Mouse (Mus musculus): Measurements from ENCODE around the gene C1qtnf1. TPM values are rescaled to one million over a fixed set of nuclear protein-coding genes. Genes with fewer than 3 reads are reported as not detected.

The C1qtnf1 gene
- polyA plus RNA-seq, 1 experiment from 2014 or later: 3.4 TPM

- H3K4me2 ChIP-seq: peak overlapping the region; percentile 19; the same call in 1 of the 2 replicates
- no peaks in the 10 kb centered on the region for H3K27me3 ChIP-seq
- no peak overlapping the region for H3K4me3 ChIP-seq (replicated peaks)
- H3K27ac ChIP-seq: no peak overlapping the region
- WGBS: 16% methylated on average over 8 of the region's 8 CpGs
- peaks cover 11% of the 10 kb centered on the region for H3K4me1 ChIP-seq (replicated peaks)
- no peaks in the 10 kb centered on the region for H3K36me3 ChIP-seq
- no peaks in the 10 kb centered on the region for H3K9me3 ChIP-seq
- ATAC-seq (ENCODE audit: insufficient number of reproducible peaks, insufficient read depth, low FRiP score, low TSS enrichment, low read depth): no peak
- 0 out of 2 replicates have a peak overlapping the region, but pooled peaks have one; percentile 23 for H3K9ac ChIP-seq (replicated peaks)
Observed at GRCm38 (mm10) chr11:118459051-118459450, 31.0 kb downstream of the C1qtnf1 start.

DNA sequence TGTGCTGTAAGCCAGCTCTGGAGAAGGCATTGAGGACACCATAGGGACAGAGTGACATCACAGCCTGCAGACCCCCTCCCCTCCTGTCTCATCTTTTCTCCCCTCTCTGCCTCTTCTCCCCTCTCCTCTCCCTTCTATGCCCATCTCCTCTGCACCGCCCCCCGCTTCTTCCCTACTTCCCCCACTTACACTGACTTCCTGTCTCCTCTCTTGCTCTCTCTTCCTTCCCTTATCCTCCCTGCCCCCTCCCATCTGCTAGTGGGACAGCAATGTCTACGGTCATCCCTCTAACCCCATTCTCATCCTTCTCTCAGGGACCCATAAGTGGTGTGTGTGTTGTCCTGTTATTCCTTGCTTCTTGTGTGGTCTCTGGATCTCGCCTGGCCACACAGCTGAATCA, 31.5 kb downstream of the C1qtnf1 start:
- Histone ChIP-seq H3K4me3 (replicated peaks) (no peak overlapping the region), H3K9ac (replicated peaks) (0 out of 2 replicates have a peak overlapping the region, but pooled peaks have one; percentile 23), H3K27me3 (no peaks in the 10 kb centered on the region), H3K27ac (no peak overlapping the region), H3K4me1 (replicated peaks) (peaks cover 11% of the 10 kb centered on the region), H3K4me2 (peak overlapping the region; percentile 19; the same call in 1 of the 2 replicates), H3K36me3 (no peaks in the 10 kb centered on the region), H3K9me3 (no peaks in the 10 kb centered on the region)
- 80% methylated on average over 4 of the region's 4 CpGs for WGBS
- no peak for ATAC-seq (ENCODE audit: insufficient number of reproducible peaks, insufficient read depth, low FRiP score, low TSS enrichment, low read depth)

GRCm38 (mm10) chr11:118460280-118460679, 32.3 kb downstream of the C1qtnf1 start:
- Histone ChIP-seq H3K27me3 (no peaks in the 10 kb centered on the region), H3K4me3 (replicated peaks) (no peak overlapping the region), H3K9ac (replicated peaks) (no peak overlapping the region), H3K36me3 (no peaks in the 10 kb centered on the region), H3K4me1 (replicated peaks) (peaks cover 11% of the 10 kb centered on the region), H3K9me3 (no peaks in the 10 kb centered on the region), H3K4me2 (no peak overlapping the region), H3K27ac (no peak overlapping the region)
- 68% methylated on average over 6 of the region's 6 CpGs for WGBS
- ATAC-seq (ENCODE audit: insufficient number of reproducible peaks, insufficient read depth, low FRiP score, low TSS enrichment, low read depth): no peak

GRCm38 (mm10) chr11:118467441-118468035, 39.5 kb downstream of the C1qtnf1 start:
- Histone ChIP-seq H3K4me2 (no peak overlapping the region), H3K4me1 (replicated peaks) (peaks cover 14% of the 10 kb centered on the region), H3K9me3 (no peaks in the 10 kb centered on the region), H3K9ac (replicated peaks) (no peak overlapping the region), H3K4me3 (replicated peaks) (no peak overlapping the region), H3K36me3 (no peaks in the 10 kb centered on the region), H3K27ac (no peak overlapping the region), H3K27me3 (no peaks in the 10 kb centered on the region)
- 70% methylated on average over 11 of the region's 11 CpGs for WGBS
- no peak for ATAC-seq (ENCODE audit: insufficient number of reproducible peaks, insufficient read depth, low FRiP score, low TSS enrichment, low read depth)

- H3K9me3 ChIP-seq: no peaks in the 10 kb centered on the region
- H3K9ac ChIP-seq (replicated peaks): no peak overlapping the region
- H3K4me3 ChIP-seq (replicated peaks): no peak overlapping the region
- H3K27ac ChIP-seq: 0 out of 2 replicates have a peak overlapping the region, but pooled peaks have one; percentile 23
- H3K4me1 ChIP-seq (replicated peaks): peaks cover 14% of the 10 kb centered on the region
- ATAC-seq (ENCODE audit: insufficient number of reproducible peaks, insufficient read depth, low FRiP score, low TSS enrichment, low read depth): no peak
- H3K4me2 ChIP-seq: no peak overlapping the region
- H3K27me3 ChIP-seq: no peaks in the 10 kb centered on the region
- 75% methylated on average over 10 of the region's 10 CpGs for WGBS
- no peaks in the 10 kb centered on the region for H3K36me3 ChIP-seq
Observed at GRCm38 (mm10) chr11:118469509-118470160, 41.6 kb downstream of the C1qtnf1 start.

GRCm38 (mm10) chr11:118470234-118470966, 42.4 kb downstream of the C1qtnf1 start:
- Histone ChIP-seq H3K9ac (replicated peaks) (no peak overlapping the region), H3K9me3 (no peaks in the 10 kb centered on the region), H3K36me3 (no peaks in the 10 kb centered on the region), H3K27ac (0 out of 2 replicates have a peak overlapping the region, but pooled peaks have one; percentile 23), H3K27me3 (no peaks in the 10 kb centered on the region), H3K4me3 (replicated peaks) (no peak overlapping the region), H3K4me2 (no peak overlapping the region), H3K4me1 (replicated peaks) (peaks cover 19% of the 10 kb centered on the region)
- no peak for ATAC-seq (ENCODE audit: insufficient number of reproducible peaks, insufficient read depth, low FRiP score, low TSS enrichment, low read depth)
- 29% methylated on average over 12 of the region's 12 CpGs for WGBS

- ATAC-seq (ENCODE audit: insufficient number of reproducible peaks, insufficient read depth, low FRiP score, low TSS enrichment, low read depth): no peak
- Histone ChIP-seq H3K4me3 (replicated peaks) (no peak overlapping the region), H3K4me1 (replicated peaks) (peaks cover 27% of the 10 kb centered on the region), H3K27ac (no peak overlapping the region), H3K9ac (replicated peaks) (no peak overlapping the region), H3K4me2 (no peak overlapping the region), H3K27me3 (no peaks in the 10 kb centered on the region), H3K36me3 (no peaks in the 10 kb centered on the region), H3K9me3 (no peaks in the 10 kb centered on the region)
- 87% methylated on average over 13 of the region's 13 CpGs for WGBS
Observed at GRCm38 (mm10) chr11:118471676-118472075, 43.7 kb downstream of the C1qtnf1 start.

GRCm38 (mm10) chr11:118473161-118473560, 45.2 kb downstream of the C1qtnf1 start:
- Histone ChIP-seq H3K4me3 (replicated peaks) (no peak overlapping the region), H3K27me3 (no peaks in the 10 kb centered on the region), H3K4me1 (replicated peaks) (peaks cover 36% of the 10 kb centered on the region), H3K27ac (no peak overlapping the region), H3K36me3 (no peaks in the 10 kb centered on the region), H3K4me2 (no peak overlapping the region), H3K9me3 (no peaks in the 10 kb centered on the region), H3K9ac (replicated peaks) (no peak overlapping the region)
- ATAC-seq (ENCODE audit: insufficient number of reproducible peaks, insufficient read depth, low FRiP score, low TSS enrichment, low read depth): no peak
- WGBS: 70% methylated on average over 1 of the region's 1 CpGs

- Histone ChIP-seq H3K27ac (no peak overlapping the region), H3K27me3 (no peaks in the 10 kb centered on the region), H3K9me3 (no peaks in the 10 kb centered on the region), H3K9ac (replicated peaks) (no peak overlapping the region), H3K4me3 (replicated peaks) (no peak overlapping the region), H3K36me3 (peaks cover under 1% of the 10 kb centered on the region; the same call in 1 of the 2 replicates), H3K4me2 (no peak overlapping the region), H3K4me1 (replicated peaks) (peaks cover 36% of the 10 kb centered on the region)
- WGBS: 74% methylated on average over 6 of the region's 6 CpGs
- ATAC-seq (ENCODE audit: insufficient number of reproducible peaks, insufficient read depth, low FRiP score, low TSS enrichment, low read depth): no peak
Observed at GRCm38 (mm10) chr11:118473842-118474500, 46.0 kb downstream of the C1qtnf1 start.

DNA sequence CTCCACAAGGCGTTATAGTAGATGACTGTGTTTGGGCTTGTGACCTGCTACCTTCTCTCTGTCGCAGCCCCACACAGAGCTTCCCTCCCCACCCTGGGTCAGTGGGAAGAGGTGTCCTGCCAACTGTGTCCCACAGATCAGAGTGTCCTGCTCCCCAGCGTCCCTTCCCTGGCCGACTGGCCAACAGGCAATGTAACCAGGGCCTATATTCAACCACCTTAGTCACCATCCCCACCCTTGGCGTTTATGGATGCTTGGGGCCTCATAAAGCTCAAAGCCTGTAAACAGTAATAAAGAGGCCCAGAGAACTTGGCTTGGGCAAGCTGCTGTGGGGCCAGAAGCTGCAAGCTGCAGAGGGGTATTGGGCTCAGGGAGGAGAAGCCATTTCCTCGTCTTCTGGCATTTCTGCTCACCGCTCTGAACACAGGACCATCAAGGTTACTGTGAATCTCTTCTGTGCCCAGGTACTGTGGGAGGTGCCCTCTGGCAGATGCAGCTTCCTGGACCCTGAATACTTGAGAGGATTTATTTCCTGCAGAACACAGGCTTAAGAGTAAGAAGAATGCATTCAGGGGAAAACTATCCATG, 47.6 kb downstream of the C1qtnf1 start:
- H3K9ac ChIP-seq (replicated peaks): no peak overlapping the region
- peaks cover 27% of the 10 kb centered on the region for H3K4me1 ChIP-seq (replicated peaks)
- no peak overlapping the region for H3K4me3 ChIP-seq (replicated peaks)
- 48% methylated on average over 7 of the region's 7 CpGs for WGBS
- peaks cover 11% of the 10 kb centered on the region for H3K36me3 ChIP-seq
- H3K9me3 ChIP-seq: no peaks in the 10 kb centered on the region
- peak overlapping the region; percentile 81; the same call in 1 of the 2 replicates for H3K4me2 ChIP-seq
- no peaks in the 10 kb centered on the region for H3K27me3 ChIP-seq
- ATAC-seq (ENCODE audit: insufficient number of reproducible peaks, insufficient read depth, low FRiP score, low TSS enrichment, low read depth): no peak
- H3K27ac ChIP-seq: no peak overlapping the region
